Mouse (Mus musculus) activated CD4-positive, CD25-positive, alpha-beta regulatory T cell, adult 4 months (primary cell): ENCODE measurements around the gene Clic4. TPM values are rescaled to one million over a fixed set of nuclear protein-coding genes. Genes with fewer than 3 reads are reported as not detected.
A peak's percentile ranks its signal among the peaks of the same experiment; 100 is the strongest.

ENCODE experiments used
- ATAC-seq: one replicate; pipeline ENCODE4 v1.8.0; 2017
- polyA plus RNA-seq, 2 experiments: library from polyadenylated mRNA; unstranded; fragments of 100-300 nt; shearing (Covaris generic); gene quantifications; one replicate each; pipeline ENCODE4 v1.2.1; 2017

Gene Clic4
- polyA plus RNA-seq, 2 experiments from 2014 or later = 4.5 to 8.8 TPM

DNA sequence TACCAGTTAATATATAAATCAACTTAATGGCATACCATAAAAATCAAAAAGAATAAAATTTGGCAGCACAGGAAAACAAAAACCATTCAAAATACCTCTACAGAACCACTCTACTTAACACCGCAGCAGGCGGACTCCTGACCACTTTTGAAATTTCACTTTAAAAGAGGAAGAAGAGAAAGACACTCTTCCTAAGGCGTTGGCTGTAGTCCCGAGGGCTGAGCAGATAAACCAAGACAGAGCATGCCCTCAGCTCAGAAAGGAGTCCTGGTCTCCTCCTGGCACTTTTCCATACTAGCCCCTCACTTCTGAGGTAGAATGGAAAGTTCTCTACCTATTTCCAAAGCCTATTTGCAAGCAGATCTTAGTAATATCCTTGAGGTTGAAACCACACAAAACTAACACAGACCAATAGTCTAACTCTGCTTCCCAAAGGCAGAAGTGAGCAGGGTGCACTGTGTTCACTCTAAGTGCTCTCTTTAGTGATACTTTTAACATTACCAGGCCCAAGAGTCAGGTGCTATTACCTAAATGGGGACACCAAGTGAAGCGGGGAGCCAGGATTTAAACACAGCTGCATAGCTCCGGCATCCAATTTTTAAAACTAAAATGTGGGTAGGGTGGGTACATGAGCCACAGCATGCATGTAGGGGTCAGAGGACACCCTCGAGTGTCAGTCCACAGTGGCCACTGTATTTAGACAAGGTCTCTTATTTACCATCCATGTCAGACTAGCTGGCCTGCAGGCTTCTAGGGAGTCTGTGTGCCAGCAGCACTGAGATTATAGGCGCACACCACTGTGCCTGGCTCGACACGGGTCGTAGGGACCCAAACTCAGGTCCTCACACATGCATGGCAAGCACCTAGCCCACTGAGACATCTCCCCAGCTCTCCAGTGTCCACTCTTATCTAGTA is 15.8 kb downstream of the Clic4 start:
- ATAC-seq = no peak

DNA sequence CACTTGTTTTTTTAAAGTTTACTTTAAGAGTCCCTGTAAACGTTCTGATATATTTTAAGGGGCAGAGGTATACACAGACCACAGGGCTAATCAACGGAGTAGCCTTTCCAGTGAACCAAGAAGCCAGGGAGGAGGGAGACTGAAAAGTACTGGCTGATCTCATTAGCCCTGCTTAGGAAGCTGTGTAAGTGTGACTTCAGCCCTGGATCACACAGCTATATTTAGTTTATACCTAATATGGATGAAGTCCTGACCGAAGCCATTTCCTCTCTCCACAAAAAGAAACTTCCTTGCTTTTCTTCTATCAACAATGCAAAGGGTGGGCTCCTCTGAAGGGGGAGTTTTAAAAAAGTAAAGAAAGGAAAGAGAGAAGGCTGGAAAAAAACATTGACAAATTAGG is 17.8 kb downstream of the Clic4 start:
- ATAC-seq = no peak

DNA sequence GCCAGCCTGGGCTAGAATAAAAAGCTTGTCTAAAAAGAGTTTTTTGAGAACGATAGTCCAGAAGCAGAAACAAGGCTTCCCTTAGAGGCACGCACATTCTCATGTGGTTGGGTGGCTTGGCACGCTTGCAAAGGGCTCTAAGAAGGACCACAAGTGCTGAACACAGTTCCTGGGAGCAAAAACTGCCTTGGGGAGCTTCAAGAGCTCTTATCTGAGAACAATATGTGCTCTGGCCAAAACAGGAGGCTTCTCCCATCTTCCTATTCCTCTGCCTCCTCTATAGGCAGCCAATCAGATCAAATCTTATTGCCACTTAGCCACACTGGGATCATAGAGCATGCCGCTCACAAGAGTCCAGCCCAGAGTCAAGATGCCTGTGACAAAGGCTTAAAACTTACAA is 18.3 kb downstream of the Clic4 start:
- ATAC-seq = no peak

DNA sequence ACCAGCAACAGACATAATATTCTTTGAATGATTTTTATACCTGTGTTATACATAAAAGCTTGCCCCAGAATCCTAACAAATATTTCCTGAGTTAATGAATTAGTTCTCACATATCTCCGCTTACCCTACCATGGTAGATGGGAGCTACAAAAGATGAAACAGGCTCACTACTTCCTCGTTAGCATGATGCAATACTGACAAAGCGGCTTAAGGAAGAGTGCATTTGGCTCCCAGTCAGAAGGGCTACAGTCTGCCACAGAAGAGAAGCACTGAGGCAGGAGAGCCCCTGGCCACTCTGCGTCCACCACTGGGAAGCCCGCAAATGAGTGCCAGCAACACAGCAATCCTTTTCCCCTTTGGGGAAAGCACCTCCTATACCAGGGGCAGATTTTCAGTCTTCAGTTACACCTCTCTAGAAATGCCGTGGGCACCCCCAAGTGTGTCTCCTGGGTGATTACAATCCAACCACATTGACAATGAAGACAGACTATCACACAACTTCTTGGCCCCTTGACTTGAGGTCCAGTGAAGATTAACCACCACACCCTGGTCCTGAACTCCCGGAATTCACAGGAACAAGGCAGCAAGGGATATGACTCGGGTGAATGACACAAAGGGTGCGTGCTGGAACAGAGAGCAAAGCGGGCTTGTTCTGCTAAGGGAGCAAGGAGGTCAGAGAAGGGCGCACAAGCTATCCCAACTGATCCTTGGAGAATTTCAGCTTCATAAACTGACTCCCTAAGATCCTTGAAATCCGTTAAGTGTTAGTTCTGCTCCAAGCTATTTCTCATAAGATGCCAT is 19.2 kb downstream of the Clic4 start:
- no peak for ATAC-seq

DNA sequence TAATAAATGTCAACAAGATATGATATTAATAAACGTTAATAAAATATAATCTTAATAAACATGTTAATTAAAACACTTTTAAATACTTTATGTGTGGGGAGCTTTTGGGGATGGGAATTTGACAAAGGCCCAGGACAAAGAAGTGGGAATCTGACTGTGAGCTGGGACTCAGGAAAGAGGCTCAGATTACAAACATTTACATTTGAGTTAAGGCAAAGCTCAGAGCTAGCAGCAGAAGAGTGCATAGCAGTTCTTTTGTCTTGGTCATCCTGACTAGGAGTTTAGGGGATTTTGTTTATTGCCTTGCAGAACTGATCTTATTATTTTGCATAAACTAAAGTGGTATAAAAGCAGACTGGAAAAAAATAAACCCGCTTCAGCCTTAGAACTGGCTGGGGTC is 20.8 kb downstream of the Clic4 start:
- no peak for ATAC-seq

DNA sequence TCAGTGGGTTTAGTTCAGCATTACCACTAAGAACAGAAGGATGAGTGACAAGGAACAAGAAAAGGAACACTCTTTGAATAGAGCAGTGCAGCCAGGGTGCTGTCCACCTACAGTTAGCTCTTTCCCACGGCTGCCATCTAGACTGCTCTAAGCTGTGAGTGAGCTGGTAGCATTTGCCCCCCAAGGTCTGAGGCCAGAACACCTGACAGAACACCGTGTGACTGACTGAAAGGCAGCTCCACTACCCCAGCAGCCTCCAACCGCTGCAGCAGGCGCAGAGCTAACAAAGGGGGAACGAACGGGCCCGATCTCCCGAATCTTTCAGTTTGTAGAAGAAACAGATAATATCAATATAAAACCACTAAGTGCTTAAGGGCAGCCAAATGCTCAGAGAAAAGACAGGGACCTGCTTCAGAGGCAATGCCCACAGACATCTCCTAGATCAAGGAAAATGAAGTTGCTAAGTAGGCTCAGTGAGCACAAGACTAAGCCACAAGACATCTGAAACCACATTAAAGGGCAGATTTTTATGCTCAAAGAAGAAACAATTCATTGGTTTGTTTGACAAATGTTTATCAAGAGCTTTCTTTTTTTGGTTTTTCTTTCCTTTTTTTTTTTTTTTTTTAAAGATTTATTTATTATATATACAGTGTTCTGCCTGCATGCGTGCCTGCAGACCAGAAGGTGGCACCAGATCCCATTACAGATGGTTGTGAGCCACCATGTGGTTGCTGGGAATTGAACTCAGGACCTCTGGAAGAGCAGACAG is 24.2 kb downstream of the Clic4 start:
- peak; percentile 59 for ATAC-seq

DNA sequence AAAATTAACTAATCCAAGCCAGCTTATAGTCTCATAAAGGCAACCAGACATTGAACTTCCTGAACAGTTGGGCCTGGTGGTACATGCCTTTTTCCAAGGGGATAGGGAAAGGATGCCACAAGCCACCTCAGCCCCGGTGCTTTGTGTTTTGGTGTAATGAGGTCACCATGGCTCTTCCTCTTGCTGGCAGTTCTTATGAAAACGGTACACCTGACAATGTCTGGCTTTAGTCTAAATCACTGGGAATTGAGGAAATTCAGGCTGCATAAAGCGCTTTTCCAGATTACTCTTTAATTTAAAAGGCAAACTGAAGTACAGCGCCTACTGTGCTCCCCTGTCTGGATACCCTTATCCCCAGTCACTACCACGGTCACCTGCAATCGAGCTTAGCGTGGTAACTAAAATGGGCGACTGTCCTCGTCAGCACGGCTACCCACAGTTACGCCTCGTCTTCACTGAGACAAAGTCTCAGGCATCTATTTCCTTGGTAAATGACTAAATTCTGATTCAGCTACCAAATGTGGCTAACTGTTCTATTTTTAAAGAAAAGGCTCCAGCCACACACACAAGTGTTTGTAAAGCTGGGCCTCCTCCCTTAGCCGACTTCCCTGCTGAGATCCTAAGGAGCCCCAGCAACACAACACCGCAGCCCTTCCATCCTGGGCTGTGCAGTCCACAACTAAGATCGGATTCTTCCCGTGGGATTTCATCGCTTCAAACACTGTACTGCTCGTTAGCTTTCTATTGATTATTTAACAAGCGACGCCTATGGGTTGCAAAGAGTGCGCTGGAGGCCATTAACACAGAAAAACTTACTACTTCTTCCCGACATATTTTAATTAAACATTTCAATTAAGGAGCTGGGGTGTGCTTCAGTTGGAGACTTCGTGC is 25.5 kb downstream of the Clic4 start:
- no peak for ATAC-seq

DNA sequence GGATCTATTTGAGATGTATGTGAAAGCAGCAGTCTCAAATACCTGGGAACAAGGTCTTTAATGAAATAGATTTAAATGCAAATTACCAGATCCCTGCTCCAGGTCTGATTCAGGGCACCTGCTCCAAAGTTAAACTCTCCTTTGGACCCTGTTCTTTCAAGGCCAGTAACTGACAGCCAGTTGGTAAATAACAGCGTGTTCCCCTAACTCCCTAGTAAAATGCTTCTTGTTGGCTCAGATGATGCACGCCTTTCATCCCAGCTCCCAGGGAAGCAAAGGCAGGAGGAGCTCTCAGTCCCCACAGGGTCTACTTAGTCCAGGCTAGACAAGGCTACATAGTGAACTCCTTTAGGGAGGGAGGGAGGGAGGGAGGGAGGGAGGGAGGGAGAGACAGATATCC is 26.2 kb downstream of the Clic4 start:
- no peak for ATAC-seq

DNA sequence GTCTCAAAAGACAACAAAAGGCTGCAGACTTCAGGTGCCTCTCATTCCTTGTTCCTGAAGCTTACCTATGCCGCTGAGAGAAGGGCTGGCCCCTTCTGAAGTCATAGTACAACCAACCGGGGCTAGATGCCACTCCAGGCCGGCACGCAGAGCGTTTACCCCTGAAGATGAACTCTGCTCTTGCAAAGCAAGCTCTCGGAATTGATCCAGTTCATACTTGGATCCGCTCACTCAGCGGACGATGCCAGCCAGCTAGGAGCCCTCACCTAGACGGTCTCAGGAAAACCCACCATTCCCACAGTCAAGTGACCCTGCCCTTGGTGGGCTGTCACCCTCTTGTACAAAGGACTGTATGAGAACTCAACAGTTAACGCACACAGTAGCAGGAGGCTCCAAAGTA is 26.8 kb downstream of the Clic4 start:
- ATAC-seq = no peak

DNA sequence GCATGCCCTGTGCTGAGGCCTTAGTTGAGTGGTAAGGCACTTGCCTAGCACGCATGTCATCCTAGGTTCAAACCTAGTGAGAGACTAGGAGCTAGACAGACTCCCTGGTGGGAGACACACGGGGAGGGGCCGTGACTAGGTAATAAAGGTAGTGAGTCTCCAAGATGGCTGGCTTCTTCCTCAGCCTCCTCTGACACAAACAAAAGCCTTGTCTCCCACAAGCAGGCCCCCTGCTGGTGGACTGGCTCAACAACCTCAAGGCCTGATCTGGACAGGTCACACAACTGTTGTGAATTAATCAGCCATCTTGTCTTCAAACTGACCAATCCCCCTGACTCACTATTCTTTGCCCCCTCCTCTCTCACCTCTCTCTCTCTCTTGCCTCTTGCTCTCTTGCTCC is 28.3 kb downstream of the Clic4 start:
- no peak for ATAC-seq

DNA sequence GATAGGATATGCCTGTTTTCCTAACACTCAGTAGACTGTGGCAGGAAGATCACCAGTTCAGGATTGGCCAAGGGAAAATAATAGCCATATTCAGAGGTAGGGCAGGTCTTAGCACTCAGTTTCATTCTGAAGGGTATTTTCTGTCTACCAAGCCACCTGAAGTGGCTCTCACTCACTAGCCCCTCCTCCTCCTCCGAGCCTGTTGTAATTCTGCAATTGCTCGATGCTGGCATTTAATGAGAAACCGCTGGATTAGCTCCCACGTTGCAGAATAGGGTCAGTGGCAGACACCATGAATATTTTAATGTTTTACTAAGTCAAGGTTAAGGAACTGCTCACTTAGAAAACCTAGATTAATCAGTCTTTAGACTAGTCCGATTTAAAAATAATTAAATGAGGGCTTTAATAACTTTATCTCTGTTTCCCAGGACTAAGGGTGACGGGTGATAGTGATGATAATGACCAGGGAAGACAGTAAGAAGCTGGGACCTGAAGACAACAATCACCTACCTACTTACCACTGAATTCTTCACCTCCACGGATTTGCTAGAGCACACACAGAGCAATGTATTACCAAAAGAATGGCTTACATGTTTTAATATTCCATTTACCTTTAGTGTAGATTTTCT is 29.6 kb downstream of the Clic4 start:
- no peak for ATAC-seq

DNA sequence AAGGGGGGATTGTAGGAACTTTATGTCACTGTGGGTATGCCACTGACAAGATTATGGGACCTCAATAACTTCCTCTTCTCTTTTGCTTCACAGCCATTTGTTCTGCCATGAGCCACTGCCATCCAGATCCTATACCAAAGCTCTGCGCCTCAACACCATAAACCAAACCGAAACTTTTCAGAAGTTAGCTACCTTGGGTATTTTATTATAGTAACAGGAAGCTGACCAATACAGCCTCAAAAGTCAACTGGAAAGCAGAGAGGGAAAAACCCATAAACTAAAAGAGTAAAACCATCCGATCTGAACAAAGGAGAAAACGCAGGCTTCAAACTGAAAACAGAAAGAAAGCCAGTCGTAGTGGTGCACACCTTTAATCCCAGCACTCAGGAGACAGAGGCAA is 30.2 kb downstream of the Clic4 start:
- ATAC-seq = no peak

DNA sequence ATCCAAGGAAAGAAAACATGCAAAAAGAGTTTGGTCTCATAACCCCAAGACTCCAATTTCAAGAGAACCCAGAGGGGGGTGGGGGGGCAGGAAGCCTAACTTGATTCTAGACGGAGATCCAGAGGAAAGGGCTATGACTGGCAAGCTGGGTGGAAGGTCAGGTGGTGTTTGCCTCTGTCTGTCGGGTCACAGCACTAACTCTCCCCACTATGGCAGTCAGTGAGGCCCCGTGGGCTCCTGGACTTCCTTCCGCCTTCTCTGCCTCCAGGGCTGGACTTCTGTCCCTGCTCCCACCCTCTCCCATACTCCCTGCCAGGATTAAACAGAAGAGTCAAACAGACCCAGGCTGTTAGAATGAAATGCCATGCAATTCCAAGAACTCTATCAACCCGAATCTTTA is 30.9 kb downstream of the Clic4 start:
- ATAC-seq = no peak

DNA sequence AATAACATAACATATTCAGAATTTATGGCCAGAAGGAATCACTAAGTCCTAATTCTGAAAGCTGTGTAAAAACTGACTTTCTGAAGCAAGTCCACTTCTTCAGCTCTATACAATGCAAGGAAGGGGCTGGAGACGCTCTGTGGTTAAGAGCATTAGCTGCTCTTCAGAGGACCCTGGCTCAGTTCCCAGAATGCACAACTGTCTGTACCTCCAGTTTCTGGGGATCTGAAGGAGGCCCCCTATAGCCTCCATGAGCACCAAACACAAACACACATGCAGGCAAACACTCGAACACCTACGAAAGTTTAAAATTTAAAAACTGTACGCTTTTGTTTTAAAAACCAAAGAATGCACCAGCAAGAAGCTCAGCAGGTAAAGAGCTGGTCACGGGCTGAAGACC is 31.5 kb downstream of the Clic4 start:
- ATAC-seq = no peak

DNA sequence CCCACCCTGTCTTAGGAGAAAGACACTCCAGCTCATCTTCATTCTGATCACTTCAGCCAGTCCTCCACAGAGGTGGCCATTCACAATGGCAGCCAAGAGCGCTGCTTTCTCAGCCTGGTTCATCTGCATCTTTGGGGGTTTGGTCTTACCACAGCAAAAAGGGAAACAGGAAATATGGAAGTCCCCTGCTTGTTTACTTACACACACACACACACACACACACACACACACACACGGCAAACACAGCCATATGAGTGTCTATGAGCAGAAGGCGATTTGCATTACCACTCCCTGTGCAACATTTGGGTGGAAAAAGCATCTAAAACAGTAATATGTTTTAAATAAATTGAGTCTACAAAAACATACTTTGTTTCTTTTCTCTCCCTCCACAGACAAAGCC is 32.3 kb downstream of the Clic4 start:
- peak; percentile 46 for ATAC-seq

DNA sequence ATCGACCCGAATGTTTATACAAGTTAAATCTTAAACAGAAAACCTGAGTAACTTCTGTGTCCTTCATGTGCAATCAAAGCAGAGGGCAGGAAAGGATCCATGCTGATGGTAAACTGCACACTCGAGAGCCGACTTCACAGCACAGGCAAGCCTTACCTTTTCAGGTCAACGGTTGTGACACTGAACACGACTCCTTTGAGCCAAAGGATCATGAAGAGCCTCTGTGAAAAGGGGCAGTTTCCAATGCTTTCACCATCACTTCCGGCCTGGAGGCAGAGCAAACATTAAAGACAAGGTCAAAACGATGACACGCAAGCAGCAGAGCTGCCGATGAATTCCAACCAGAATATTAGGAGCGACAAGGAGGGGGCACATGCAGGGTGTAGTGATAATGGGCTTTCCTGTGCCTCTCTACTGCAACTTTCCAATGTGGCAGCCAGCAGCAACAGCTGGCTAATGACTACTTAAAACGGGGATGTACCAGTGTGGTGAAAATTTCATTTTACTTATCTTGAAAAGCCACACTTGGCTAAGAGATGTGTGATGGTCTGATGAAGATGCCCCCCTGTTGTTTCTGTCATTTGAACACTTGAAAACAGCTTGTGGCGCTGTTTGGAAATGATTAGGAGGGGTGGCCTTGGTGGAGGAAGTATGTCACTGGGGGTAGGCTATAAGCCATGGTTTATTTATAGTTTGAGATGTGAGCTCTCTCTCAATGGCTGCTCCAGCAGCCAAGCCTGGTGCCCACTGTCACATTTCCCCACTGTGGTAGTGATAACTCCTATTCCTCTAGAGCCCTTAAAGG is 33.7 kb downstream of the Clic4 start:
- no peak for ATAC-seq

DNA sequence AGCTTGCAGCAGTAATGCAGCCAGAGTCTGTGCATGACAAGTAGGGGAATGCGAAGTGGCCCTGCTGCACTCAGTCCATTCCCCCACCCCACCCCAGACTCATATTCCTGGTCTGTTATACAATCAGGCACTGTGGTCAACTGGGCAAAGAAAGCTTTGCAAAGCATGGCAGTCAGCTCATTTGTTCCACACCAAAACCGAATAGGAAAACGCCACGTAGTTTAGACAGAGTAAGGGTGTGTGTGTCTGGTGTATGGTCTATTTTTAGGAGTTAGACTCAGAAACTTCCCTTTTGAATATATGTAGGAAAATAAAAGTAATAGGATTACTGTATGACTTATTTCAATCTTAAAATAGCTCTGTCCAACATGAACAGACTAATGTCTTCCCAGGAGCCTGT is 36.0 kb downstream of the Clic4 start:
- ATAC-seq = no peak

DNA sequence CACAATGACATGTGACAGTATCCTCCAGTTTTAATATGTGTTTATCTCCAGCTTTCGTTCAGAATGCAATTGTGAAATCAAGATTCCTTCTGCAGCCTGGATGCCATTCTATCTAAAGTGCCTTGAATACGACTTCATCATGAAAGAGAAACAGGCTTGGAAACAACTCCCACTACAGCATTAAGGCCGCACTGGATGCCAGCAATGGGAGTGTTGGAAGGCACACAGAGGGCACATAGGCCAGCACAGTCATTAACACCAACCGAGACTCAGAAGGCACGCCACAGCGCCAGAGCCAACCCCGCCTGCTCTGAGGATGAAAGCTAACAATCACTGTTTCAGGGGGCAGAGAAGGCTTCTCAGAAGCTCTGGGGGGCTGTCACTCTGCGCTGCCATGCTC is 37.1 kb downstream of the Clic4 start:
- ATAC-seq = no peak

DNA sequence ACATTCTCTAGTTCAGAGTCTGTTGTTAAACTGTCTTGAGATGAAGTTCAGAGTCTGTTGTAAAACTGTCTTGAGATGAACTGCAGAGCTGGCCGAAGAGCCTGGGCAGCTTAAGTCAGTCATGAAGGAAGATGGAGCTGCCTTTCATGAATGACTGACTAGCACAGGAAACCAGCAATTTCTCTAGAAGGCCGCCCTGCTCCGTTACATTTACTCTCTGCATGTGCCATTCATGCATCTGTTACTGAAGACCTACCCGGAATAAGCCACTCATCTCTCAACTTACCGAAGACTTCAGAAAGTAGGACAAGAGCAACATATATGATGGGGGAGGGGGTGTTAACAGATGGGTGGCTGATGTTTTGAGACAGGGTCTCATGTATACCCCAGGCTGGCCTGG is 40.1 kb downstream of the Clic4 start:
- no peak for ATAC-seq

DNA sequence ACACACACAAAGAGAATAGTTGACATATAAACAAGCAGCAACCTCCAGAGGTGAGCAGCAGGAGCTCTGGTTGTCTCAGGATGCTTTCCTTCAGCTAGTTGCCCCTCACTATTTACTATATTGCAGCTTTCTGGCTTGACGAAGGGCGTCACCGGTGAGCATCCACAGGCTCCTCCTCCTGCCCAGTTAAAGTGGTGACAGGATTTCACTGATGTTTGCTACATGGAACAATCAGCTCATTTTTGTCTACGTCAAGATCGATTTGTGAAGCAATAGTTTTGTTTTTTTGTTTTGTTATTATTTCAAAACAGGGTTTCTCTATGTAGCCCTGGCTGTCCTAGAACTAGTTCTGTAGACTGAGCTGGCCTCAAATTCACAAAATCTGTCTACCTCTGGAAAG is 41.1 kb downstream of the Clic4 start:
- no peak for ATAC-seq

DNA sequence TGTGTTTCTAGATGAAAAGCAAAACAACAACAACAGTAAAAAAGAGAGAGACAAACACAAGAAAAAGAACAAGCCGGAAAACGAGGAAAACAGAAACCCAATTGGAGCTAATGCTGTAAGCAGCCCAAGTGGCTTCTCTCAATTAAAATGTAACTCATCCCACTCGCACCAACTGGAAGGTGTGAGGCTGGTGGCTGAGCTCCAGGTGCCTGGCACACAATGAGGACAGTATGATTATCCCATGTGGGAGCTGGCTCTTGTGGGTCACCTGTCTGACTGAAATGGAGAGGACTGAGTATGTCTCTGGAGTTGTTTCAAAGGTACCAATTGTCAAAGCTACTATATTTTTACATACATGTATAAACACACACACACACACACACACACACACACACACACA is 41.5 kb downstream of the Clic4 start:
- ATAC-seq = no peak
